Mouse (Mus musculus) lung, adult 2 months (tissue): ENCODE measurements around the gene Lztr1.

ENCODE experiments used
- CTCF ChIP-seq: fragments of 200-500 bp; IDR thresholded peaks from 2 replicates; pipeline ENCODE4 v1.5.1; 2011; ENCODE audit warnings: mild to moderate bottlenecking, low read length, control low read depth; ENCODE audit not compliant: insufficient read depth
- POLR2A ChIP-seq: fragments of 200-500 bp; IDR thresholded peaks from 2 replicates; pipeline ENCODE4 v1.6.1; 2011; ENCODE audit warnings: low read depth, mild to moderate bottlenecking, control low read depth, low read length, borderline replicate concordance; ENCODE audit errors: extremely low read depth

GRCm38 (mm10) chr16:17552837-17553236, 44.3 kb downstream of the Lztr1 start:
- TF ChIP-seq POLR2A (no peak), CTCF (no peak)
